Mouse (Mus musculus): ENCODE measurements around the gene Neu2. TPM values are rescaled to one million over a fixed set of nuclear protein-coding genes. Genes with fewer than 3 reads are reported as not detected.

Neu2 gene
- polyA plus RNA-seq, 1 experiment from 2014 or later: 2.3 TPM

- no peak for ATAC-seq (ENCODE audit: insufficient number of reproducible peaks, insufficient read depth, low FRiP score, low read depth)
- Histone ChIP-seq H3K4me3 (ENCODE audit: low read depth, low read length) (no peak overlapping the region), H3K9me3 (ENCODE audit: control insufficient read depth, low read depth, low read length) (no peaks in the 10 kb centered on the region), H3K4me2 (replicated peaks; ENCODE audit: low read depth, low read length) (no peak overlapping the region), H3K27me3 (ENCODE audit: control insufficient read depth, insufficient read depth, low read length) (no peaks in the 10 kb centered on the region), H3K4me1 (ENCODE audit: control insufficient read depth, insufficient read depth, low read length) (no peaks in the 10 kb centered on the region), H3K9ac (replicated peaks; ENCODE audit: low read depth, low read length) (no peak overlapping the region), H3K36me3 (ENCODE audit: control insufficient read depth, insufficient read depth, low read length) (no peaks in the 10 kb centered on the region), H3K27ac (ENCODE audit: low read length) (no peak overlapping the region)
These were observed 10.8 kb downstream of the Neu2 start for GRCm38 (mm10) chr1:87520467-87520866.

DNA sequence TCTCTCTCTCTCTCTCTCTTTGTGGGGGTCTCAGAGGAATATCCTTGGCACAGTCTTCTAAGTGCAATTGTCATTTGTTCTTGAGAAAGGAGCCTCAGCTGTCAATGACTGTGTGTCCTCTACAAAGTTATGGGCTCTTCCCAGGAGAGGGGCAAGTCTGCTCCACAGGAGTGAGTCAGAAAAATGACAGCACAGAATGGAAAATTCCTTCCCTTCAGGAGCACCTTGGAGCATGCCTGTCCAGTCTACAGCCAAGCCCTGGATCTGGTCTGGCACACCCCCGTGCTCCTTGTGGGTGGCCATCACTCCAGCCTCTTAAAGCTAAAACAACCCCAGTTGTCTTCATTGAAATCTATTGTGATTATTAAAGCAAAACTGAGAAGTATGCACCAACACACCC lies 11.8 kb downstream of the Neu2 start:
- Histone ChIP-seq H3K36me3 (ENCODE audit: control insufficient read depth, insufficient read depth, low read length) (no peaks in the 10 kb centered on the region), H3K4me1 (ENCODE audit: control insufficient read depth, insufficient read depth, low read length) (no peaks in the 10 kb centered on the region), H3K27ac (ENCODE audit: low read length) (no peak overlapping the region), H3K9me3 (ENCODE audit: control insufficient read depth, low read depth, low read length) (no peaks in the 10 kb centered on the region), H3K9ac (replicated peaks; ENCODE audit: low read depth, low read length) (no peak overlapping the region), H3K4me3 (ENCODE audit: low read depth, low read length) (no peak overlapping the region), H3K27me3 (ENCODE audit: control insufficient read depth, insufficient read depth, low read length) (no peaks in the 10 kb centered on the region), H3K4me2 (replicated peaks; ENCODE audit: low read depth, low read length) (no peak overlapping the region)
- 54% methylated on average over 1 of the region's 1 CpGs for WGBS
- no peak for ATAC-seq (ENCODE audit: insufficient number of reproducible peaks, insufficient read depth, low FRiP score, low read depth)

DNA sequence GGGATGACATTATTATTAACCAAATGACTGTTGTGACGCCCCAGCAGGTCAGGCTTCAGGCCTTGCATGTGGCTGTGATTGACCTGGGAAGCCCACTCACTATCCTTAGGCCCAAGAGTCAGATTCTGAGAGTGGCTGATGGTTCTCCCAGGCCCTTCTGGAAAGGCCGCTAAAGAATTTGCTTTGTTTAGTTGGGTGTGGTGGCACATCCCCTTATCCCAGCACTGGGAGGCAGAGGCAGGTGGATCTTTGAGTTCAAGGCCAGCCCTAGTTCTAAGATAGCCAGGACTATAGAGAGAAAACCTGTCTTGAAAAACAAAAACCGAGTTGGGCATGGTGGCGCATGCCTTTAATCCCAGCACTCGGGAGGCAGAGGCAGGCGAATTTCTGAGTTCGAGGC lies 15.4 kb downstream of the Neu2 start:
- WGBS: 88% methylated on average over 7 of the region's 7 CpGs

DNA sequence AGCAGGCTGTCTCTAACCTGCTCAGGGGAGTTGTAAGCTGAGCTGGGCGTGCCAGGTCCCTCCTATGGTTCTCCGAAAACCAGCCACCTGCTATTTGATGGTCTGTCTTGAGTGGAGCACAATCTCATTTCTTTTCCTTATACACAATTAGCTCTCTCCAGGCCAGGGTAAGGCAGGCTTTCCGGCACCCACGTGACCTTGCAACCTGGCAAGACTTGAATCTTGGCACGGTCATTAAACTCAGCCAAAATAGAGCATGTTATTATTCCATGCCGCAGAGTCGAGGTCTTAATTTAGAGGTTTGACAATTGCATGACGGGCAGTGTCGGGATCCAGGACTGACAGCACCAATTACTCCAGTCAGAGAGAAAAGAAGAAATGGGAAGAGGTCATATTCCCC lies 17.5 kb downstream of the Neu2 start:
- H3K9ac ChIP-seq (replicated peaks; ENCODE audit: low read depth, low read length): no peak overlapping the region
- 82% methylated on average over 9 of the region's 9 CpGs for WGBS
- no peaks in the 10 kb centered on the region for H3K4me1 ChIP-seq (ENCODE audit: control insufficient read depth, insufficient read depth, low read length)
- no peak overlapping the region for H3K4me2 ChIP-seq (replicated peaks; ENCODE audit: low read depth, low read length)
- no peak overlapping the region for H3K27ac ChIP-seq (ENCODE audit: low read length)
- ATAC-seq (ENCODE audit: insufficient number of reproducible peaks, insufficient read depth, low FRiP score, low read depth): no peak
- no peak overlapping the region for H3K4me3 ChIP-seq (ENCODE audit: low read depth, low read length)
- H3K9me3 ChIP-seq (ENCODE audit: control insufficient read depth, low read depth, low read length): no peaks in the 10 kb centered on the region
- H3K27me3 ChIP-seq (ENCODE audit: control insufficient read depth, insufficient read depth, low read length): no peaks in the 10 kb centered on the region
- H3K36me3 ChIP-seq (ENCODE audit: control insufficient read depth, insufficient read depth, low read length): no peaks in the 10 kb centered on the region

More for the DNA sequence above, 15.4 kb downstream of the Neu2 start:
- H3K4me1 ChIP-seq (ENCODE audit: control insufficient read depth, insufficient read depth, low read length): no peaks in the 10 kb centered on the region
- no peaks in the 10 kb centered on the region for H3K36me3 ChIP-seq (ENCODE audit: control insufficient read depth, insufficient read depth, low read length)
- no peak overlapping the region for H3K9ac ChIP-seq (replicated peaks; ENCODE audit: low read depth, low read length)
- no peak overlapping the region for H3K4me3 ChIP-seq (ENCODE audit: low read depth, low read length)
- no peaks in the 10 kb centered on the region for H3K9me3 ChIP-seq (ENCODE audit: control insufficient read depth, low read depth, low read length)
- no peak for ATAC-seq (ENCODE audit: insufficient number of reproducible peaks, insufficient read depth, low FRiP score, low read depth)
- no peaks in the 10 kb centered on the region for H3K27me3 ChIP-seq (ENCODE audit: control insufficient read depth, insufficient read depth, low read length)
- H3K4me2 ChIP-seq (replicated peaks; ENCODE audit: low read depth, low read length): no peak overlapping the region
- H3K27ac ChIP-seq (ENCODE audit: low read length): no peak overlapping the region

DNA sequence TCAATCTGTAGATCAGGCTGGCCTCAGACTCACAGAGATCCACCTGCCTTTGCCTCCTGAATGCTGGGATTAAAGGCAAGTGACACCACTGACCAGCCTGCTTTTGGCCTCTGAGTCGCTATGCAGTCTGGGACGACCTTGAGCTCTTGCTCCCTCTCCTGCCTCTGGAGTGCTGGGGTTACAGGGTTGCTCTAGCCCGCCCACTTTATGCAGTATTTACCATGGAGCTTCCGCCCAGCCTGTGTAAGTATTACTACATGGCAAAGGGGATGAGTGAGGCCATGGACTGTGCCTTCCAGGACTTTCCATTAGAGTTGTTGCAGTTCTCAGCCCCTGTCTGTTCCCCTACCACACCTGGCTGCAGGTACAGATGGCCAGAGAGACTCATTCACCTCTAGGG lies 22.7 kb downstream of the Neu2 start:
- no peaks in the 10 kb centered on the region for H3K36me3 ChIP-seq (ENCODE audit: control insufficient read depth, insufficient read depth, low read length)
- WGBS: 79% methylated on average over 4 of the region's 4 CpGs
- H3K4me3 ChIP-seq (ENCODE audit: low read depth, low read length): no peak overlapping the region
- no peak overlapping the region for H3K4me2 ChIP-seq (replicated peaks; ENCODE audit: low read depth, low read length)
- no peaks in the 10 kb centered on the region for H3K9me3 ChIP-seq (ENCODE audit: control insufficient read depth, low read depth, low read length)
- no peaks in the 10 kb centered on the region for H3K4me1 ChIP-seq (ENCODE audit: control insufficient read depth, insufficient read depth, low read length)
- no peak overlapping the region for H3K27ac ChIP-seq (ENCODE audit: low read length)
- no peak for ATAC-seq (ENCODE audit: insufficient number of reproducible peaks, insufficient read depth, low FRiP score, low read depth)
- no peaks in the 10 kb centered on the region for H3K27me3 ChIP-seq (ENCODE audit: control insufficient read depth, insufficient read depth, low read length)
- no peak overlapping the region for H3K9ac ChIP-seq (replicated peaks; ENCODE audit: low read depth, low read length)

DNA sequence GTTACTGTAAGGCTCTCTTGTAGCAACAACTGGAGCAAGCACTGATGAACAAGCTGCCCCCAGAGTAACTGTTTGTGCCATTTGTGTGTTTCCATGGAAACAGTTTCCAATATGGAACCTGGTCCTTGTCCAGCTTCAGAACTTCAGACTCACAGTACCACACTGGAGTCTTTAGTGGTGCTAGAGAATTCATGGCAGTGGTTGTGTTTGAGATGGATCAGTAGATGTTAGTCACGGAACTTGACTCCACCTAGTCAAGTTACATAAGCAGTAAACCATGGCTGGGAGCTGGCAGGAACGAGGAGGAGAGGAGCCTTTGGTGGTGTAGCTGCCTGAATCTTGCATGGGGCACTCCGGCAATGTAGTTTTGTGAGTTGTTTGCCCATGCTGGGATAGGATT lies 24.4 kb downstream of the Neu2 start:
- H3K36me3 ChIP-seq (ENCODE audit: control insufficient read depth, insufficient read depth, low read length): no peaks in the 10 kb centered on the region
- no peak overlapping the region for H3K27ac ChIP-seq (ENCODE audit: low read length)
- no peak overlapping the region for H3K9ac ChIP-seq (replicated peaks; ENCODE audit: low read depth, low read length)
- H3K9me3 ChIP-seq (ENCODE audit: control insufficient read depth, low read depth, low read length): no peaks in the 10 kb centered on the region
- no peak overlapping the region for H3K4me3 ChIP-seq (ENCODE audit: low read depth, low read length)
- WGBS: 76% methylated on average over 3 of the region's 3 CpGs
- no peak overlapping the region for H3K4me2 ChIP-seq (replicated peaks; ENCODE audit: low read depth, low read length)
- no peaks in the 10 kb centered on the region for H3K27me3 ChIP-seq (ENCODE audit: control insufficient read depth, insufficient read depth, low read length)
- ATAC-seq (ENCODE audit: insufficient number of reproducible peaks, insufficient read depth, low FRiP score, low read depth): no peak
- H3K4me1 ChIP-seq (ENCODE audit: control insufficient read depth, insufficient read depth, low read length): no peaks in the 10 kb centered on the region

DNA sequence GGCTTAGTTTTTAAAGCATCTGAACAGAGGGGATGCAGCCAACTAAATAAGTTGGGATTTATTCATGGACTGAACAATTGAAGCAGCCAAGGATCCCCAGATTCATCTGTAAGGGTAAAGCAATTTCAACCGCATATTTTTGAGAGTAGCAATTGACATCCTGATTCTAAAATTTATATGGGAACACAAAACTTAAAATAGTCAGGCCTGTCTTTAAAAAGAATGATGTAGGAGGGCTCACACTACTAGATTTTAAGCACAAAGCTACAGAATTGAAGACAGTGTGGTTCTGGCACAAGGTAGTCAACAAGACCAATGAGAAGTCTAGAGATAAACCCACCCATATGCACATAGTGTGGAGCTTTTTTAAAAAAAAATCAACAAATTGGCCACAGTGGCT lies 27.3 kb downstream of the Neu2 start:
- ATAC-seq (ENCODE audit: insufficient number of reproducible peaks, insufficient read depth, low FRiP score, low read depth): no peak
- Histone ChIP-seq H3K36me3 (ENCODE audit: control insufficient read depth, insufficient read depth, low read length) (no peaks in the 10 kb centered on the region), H3K9ac (replicated peaks; ENCODE audit: low read depth, low read length) (no peak overlapping the region), H3K4me3 (ENCODE audit: low read depth, low read length) (no peak overlapping the region), H3K4me2 (replicated peaks; ENCODE audit: low read depth, low read length) (no peak overlapping the region), H3K27me3 (ENCODE audit: control insufficient read depth, insufficient read depth, low read length) (no peaks in the 10 kb centered on the region), H3K27ac (ENCODE audit: low read length) (no peak overlapping the region), H3K9me3 (ENCODE audit: control insufficient read depth, low read depth, low read length) (no peaks in the 10 kb centered on the region), H3K4me1 (ENCODE audit: control insufficient read depth, insufficient read depth, low read length) (no peaks in the 10 kb centered on the region)
- WGBS: 95% methylated on average over 1 of the region's 1 CpGs

GRCm38 (mm10) chr1:87541614-87542013 lies 31.9 kb downstream of the Neu2 start:
- WGBS: 35% methylated on average over 7 of the region's 7 CpGs
- H3K9me3 ChIP-seq (ENCODE audit: control insufficient read depth, low read depth, low read length): no peaks in the 10 kb centered on the region
- H3K36me3 ChIP-seq (ENCODE audit: control insufficient read depth, insufficient read depth, low read length): no peaks in the 10 kb centered on the region
- no peaks in the 10 kb centered on the region for H3K27me3 ChIP-seq (ENCODE audit: control insufficient read depth, insufficient read depth, low read length)
- H3K27ac ChIP-seq (ENCODE audit: low read length): no peak overlapping the region
- ATAC-seq (ENCODE audit: insufficient number of reproducible peaks, insufficient read depth, low FRiP score, low read depth): no peak
- H3K4me1 ChIP-seq (ENCODE audit: control insufficient read depth, insufficient read depth, low read length): no peaks in the 10 kb centered on the region
- no peak overlapping the region for H3K4me3 ChIP-seq (ENCODE audit: low read depth, low read length)
- no peak overlapping the region for H3K4me2 ChIP-seq (replicated peaks; ENCODE audit: low read depth, low read length)
- H3K9ac ChIP-seq (replicated peaks; ENCODE audit: low read depth, low read length): no peak overlapping the region

GRCm38 (mm10) chr1:87551008-87551407 lies 41.3 kb downstream of the Neu2 start:
- Histone ChIP-seq H3K27me3 (ENCODE audit: control insufficient read depth, insufficient read depth, low read length) (no peaks in the 10 kb centered on the region), H3K9ac (replicated peaks; ENCODE audit: low read depth, low read length) (no peak overlapping the region), H3K36me3 (ENCODE audit: control insufficient read depth, insufficient read depth, low read length) (no peaks in the 10 kb centered on the region), H3K9me3 (ENCODE audit: control insufficient read depth, low read depth, low read length) (no peaks in the 10 kb centered on the region), H3K4me2 (replicated peaks; ENCODE audit: low read depth, low read length) (no peak overlapping the region), H3K4me3 (ENCODE audit: low read depth, low read length) (no peak overlapping the region), H3K4me1 (ENCODE audit: control insufficient read depth, insufficient read depth, low read length) (no peaks in the 10 kb centered on the region), H3K27ac (ENCODE audit: low read length) (no peak overlapping the region)
- 60% methylated on average over 3 of the region's 3 CpGs for WGBS
- peak; percentile 82 for ATAC-seq (ENCODE audit: insufficient number of reproducible peaks, insufficient read depth, low FRiP score, low read depth)

Data from stomach, embryonic 14.5 days (tissue).